Mouse (Mus musculus) neural tube, embryonic 11.5 days (tissue): ENCODE results near the gene Gm9603. TPM values are rescaled to one million over a fixed set of nuclear protein-coding genes. Genes with fewer than 3 reads are reported as not detected.
"Not testable (repeated sequence)": the region's sequence is repeated elsewhere in the genome, so short reads cannot be mapped to it uniquely, and the experiment has no call there.

Experiments
- ATAC-seq: fragments of 200-750 bp; cut with Nextera tagmentation; 2 replicates; pipeline ENCODE4 v1.8.0; 2017; ENCODE audit warnings: moderate number of reproducible peaks, mild to moderate bottlenecking, moderate TSS enrichment, moderate library complexity; ENCODE audit not compliant: insufficient read depth, low FRiP score, low TSS enrichment
- DNase-seq: peaks from one replicate; pipeline ENCODE4 v3.0.0-alpha.2; 2015; ENCODE audit warnings: low spot score
- H3K27ac ChIP-seq: fragments of 300-500 bp; sonication (generic); 2 replicates; pipeline ENCODE4 v1.5.1; 2014; ENCODE audit warnings: low read depth, mild to moderate bottlenecking, low read length
- H3K27me3 ChIP-seq: fragments of 300-500 bp; sonication (generic); 2 replicates; pipeline ENCODE4 v1.6.1; 2014; ENCODE audit warnings: mild to moderate bottlenecking, low read length, mixed read lengths; ENCODE audit not compliant: control insufficient read depth, insufficient read depth
- H3K36me3 ChIP-seq: fragments of 300-500 bp; sonication (generic); 2 replicates; pipeline ENCODE4 v1.6.1; 2014; ENCODE audit warnings: mild to moderate bottlenecking, low read length, moderate library complexity, mixed read lengths; ENCODE audit not compliant: control insufficient read depth, insufficient read depth
- H3K4me1 ChIP-seq: fragments of 300-500 bp; sonication (generic); 2 replicates; pipeline ENCODE4 v1.6.1; 2014; ENCODE audit warnings: low read length, mixed read lengths; ENCODE audit not compliant: control insufficient read depth, insufficient read depth
- H3K4me2 ChIP-seq: fragments of 300-500 bp; sonication (generic); 2 replicates; pipeline ENCODE4 v1.6.1; 2014; ENCODE audit warnings: low read depth, mild to moderate bottlenecking, moderate library complexity
- H3K4me3 ChIP-seq: fragments of 300-500 bp; sonication (generic); 2 replicates; pipeline ENCODE4 v1.5.1; 2014; ENCODE audit warnings: low read depth, low read length
- H3K9ac ChIP-seq: fragments of 300-500 bp; sonication (generic); 2 replicates; pipeline ENCODE4 v1.6.1; 2014; ENCODE audit warnings: mild to moderate bottlenecking, low read length
- H3K9me3 ChIP-seq: fragments of 300-500 bp; sonication (generic); 2 replicates; pipeline ENCODE4 v1.6.1; 2016; ENCODE audit warnings: low read length; ENCODE audit not compliant: control insufficient read depth
- WGBS: fragments of 180-500 bp; shearing (Covaris S2); extraction: QIAGEN DNeasy Blood & Tissue Kit; methylation state at CpG from one replicate; pipeline ENCODE4 v1.1.7; 2014; 5-methylcytosine and 5-hydroxymethylcytosine counted together
- polyA plus RNA-seq: library from polyadenylated mRNA; unstranded; fragments of >200 nt; fragmentation: Nextera tagmentation; extraction: Ambion mirVana; gene quantifications from 2 replicates; pipeline ENCODE4 v1.2.1, GENCODE M21; 2014

The Gm9603 gene
- polyA plus RNA-seq, result not detected in 2 replicates

GRCm38 (mm10) chr14:5687357-5687756 is at the start of gene Gm9603:
Gm9603 (minus strand) TSS chr14:5687457.
- not testable (repeated sequence) for H3K36me3 ChIP-seq, H3K27me3 ChIP-seq, H3K4me1 ChIP-seq, H3K27ac ChIP-seq, H3K9me3 ChIP-seq, ATAC-seq, H3K4me2 ChIP-seq, H3K4me3 ChIP-seq, H3K9ac ChIP-seq, DNase-seq
- WGBS, result no CpG with 5 or more reads among the region's 2 CpGs

- ATAC-seq, H3K27me3 ChIP-seq, H3K27ac ChIP-seq, H3K9me3 ChIP-seq, H3K4me3 ChIP-seq, DNase-seq, H3K36me3 ChIP-seq, H3K4me2 ChIP-seq, H3K4me1 ChIP-seq, H3K9ac ChIP-seq: not testable (repeated sequence)
- no CpG with 5 or more reads among the region's 1 CpGs for WGBS
Observed at GRCm38 (mm10) chr14:5632928-5633327, 54.3 kb downstream of the Gm9603 start, which contains the start of gene Gm8265. Gm8265 (minus strand) TSS chr14:5633028.

Other genes starting within 250 kb of the Gm9603 start
- gene Gm3194, start 232.0 kb downstream of the Gm9603 start, polyA plus RNA-seq, result 1.0 and 1.2 TPM in 2 replicates
- not detected in 2 replicates for gene Gm8246, start 209.6 kb downstream of the Gm9603 start, polyA plus RNA-seq
- not detected in 2 replicates for gene Gm3187, start 203.2 kb downstream of the Gm9603 start, polyA plus RNA-seq
- 2.5 and 2.7 TPM in 2 replicates for gene Gm3488, start 185.8 kb downstream of the Gm9603 start, polyA plus RNA-seq
- not detected in 2 replicates for gene Gm3532, start 149.0 kb downstream of the Gm9603 start, polyA plus RNA-seq
- not detected in 2 replicates for gene Gm8265, start 54.4 kb downstream of the Gm9603 start, polyA plus RNA-seq
- gene Gm3373, start 54.1 kb upstream of the Gm9603 start, polyA plus RNA-seq, result not detected in 2 replicates
- 1.4 TPM in 2 replicates for gene Gm3383, start 120.5 kb upstream of the Gm9603 start, polyA plus RNA-seq
- gene Gm3424, start 142.9 kb upstream of the Gm9603 start, polyA plus RNA-seq, result not detected in 2 replicates
- gene Gm8237, start 192.9 kb upstream of the Gm9603 start, polyA plus RNA-seq, result 0.43 and 0.45 TPM in 2 replicates